Mouse (Mus musculus) stomach, postnatal 0 days (tissue): ENCODE measurements around the gene Ugt1a2.

Source experiments
- CTCF ChIP-seq: IDR thresholded peaks from 2 replicates; pipeline ENCODE4 v1.5.1; 2016; ENCODE audit warnings: antibody characterized with exemption, low read depth, mild to moderate bottlenecking, moderate library complexity
- EP300 ChIP-seq: optimal IDR thresholded peaks from 2 replicates; pipeline ENCODE3; 2016; ENCODE audit warnings: antibody characterized with exemption

DNA sequence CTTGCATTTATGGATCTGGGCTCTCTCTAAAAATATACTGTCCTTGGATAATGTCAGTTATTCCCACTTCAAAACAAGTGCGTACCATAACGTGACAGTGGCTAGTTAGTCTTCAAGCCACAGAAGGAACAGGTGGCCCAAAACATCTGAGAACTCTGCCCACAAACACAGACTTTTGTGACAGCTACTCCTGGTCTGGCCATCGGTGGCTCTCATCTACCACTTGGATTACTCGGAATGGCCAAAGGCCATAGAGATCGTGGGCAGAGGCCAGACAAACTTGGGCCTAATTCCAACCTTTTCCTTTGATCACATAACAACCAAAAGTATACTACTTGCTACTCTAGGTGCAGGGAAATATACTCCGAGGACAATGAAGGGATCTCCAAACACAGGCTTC is 67.7 kb downstream of the Ugt1a2 start:
- TF ChIP-seq EP300 (no peak), CTCF (no peak)
